Mouse (Mus musculus): ENCODE data around the gene Atxn1.

GRCm38 (mm10) chr13:45880543-45880845 is 84.3 kb downstream of the Atxn1 start:
- no peak for TF ChIP-seq CTCF (IDR thresholded peaks at IDR 0.05; ENCODE audit: low read depth, low read length)
- no peak for TF ChIP-seq POLR2A (IDR thresholded peaks at IDR 0.05; ENCODE audit: borderline replicate concordance, low read depth, low read length)
